Mouse (Mus musculus) T-cell, adult 2 months (primary cell): ENCODE data around the gene Cant1.

Experiments used
- DNase-seq: peaks from one replicate; pipeline ENCODE4 v3.0.0; 2022; ENCODE audit warnings: low spot score

Gene Cant1

GRCm38 (mm10) chr11:118430291-118430885, 11.5 kb upstream of the Cant1 start:
- no peak for DNase-seq

DNA sequence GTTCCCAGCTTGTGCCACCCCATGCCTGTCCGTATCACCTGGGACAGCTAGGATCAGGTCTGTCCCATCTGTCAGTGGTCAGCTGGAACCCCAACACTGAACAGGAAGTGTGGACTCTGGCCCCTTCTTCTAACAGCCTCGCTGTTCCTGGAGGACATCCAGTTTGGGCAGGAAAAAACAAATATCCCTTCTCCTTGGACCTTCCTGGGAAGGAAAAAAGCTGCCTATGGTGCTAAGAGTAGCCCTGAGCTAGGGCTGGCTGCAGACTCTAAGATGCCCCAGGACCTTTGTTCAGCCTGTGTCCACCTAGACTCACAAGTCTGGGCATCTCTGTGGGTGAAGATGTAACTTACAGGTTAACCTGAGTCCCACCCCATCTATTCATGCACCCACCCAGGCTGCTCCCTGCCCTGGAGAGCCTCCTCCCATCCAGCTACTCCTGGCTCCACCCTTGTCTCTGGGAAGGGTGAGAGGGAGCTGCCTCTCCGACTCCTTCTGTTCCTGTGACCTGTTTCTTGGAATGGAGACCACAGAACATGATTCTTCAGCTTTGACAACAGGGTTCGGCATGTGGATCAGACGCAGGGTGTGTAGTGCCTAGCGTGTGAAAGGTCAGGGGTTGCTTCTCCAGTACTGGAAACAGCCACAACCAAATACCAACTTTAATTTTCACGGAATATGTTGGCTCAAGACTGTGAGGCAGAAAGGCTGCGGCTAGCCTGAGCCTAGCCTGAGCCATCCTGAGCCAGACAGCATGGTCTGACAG, 10.2 kb upstream of the Cant1 start:
- DNase-seq = no peak

- DNase-seq = no peak
Measured at GRCm38 (mm10) chr11:118428460-118428868, 9.6 kb upstream of the Cant1 start.

DNA sequence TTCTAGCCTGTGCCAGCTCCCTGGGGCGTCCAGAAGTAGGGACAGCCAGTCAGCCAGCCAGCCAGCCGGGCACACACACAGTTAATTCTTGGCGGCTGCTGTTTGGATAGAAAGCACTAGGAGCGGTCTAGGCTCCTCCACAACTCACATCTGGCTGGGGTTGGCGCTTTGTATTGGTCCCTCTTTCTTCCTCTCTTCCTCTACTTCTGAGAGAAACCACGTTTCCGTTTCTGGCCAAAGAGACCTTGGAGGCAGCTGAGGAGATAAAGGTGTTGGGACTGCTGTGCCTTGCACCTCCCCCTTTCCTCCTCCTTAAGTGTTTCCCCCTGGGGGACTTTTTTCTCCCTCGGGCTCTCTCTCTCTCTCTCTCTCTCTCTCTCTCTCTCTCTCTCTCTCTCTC, 9.1 kb upstream of the Cant1 start, which contains the start of gene C1qtnf1:
Gene C1qtnf1, plus strand, starts transcription at position 218 of the 400 bp plus-strand sequence.
- peak; percentile 27 for DNase-seq

DNA sequence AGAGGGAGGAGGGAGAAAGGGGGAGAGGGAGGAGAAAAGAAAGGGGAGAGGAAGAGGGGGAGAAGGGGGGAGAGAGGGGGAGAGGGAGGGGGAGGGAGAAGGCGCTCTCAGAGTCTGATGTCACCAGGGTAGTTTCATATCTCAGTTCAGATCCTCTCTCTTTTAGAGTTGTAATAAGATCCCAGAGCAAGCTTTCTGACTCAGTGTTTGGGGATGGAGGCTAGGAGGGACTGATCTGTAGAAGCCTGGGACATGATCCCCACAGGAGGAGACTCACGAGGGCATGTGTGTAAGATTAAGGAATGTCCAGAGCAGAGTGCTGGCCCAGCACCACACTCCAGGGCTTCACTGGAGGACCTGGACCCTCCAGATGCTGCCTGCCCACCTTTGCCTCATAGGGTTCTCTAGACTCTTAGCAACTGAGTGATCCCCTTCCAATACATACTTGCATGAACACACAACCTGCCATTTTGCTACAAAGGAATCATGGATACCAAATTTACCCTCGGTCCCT, 8.4 kb upstream of the Cant1 start:
- no peak for DNase-seq

- DNase-seq = no peak
Measured at GRCm38 (mm10) chr11:118426765-118427164, 7.9 kb upstream of the Cant1 start.

DNA sequence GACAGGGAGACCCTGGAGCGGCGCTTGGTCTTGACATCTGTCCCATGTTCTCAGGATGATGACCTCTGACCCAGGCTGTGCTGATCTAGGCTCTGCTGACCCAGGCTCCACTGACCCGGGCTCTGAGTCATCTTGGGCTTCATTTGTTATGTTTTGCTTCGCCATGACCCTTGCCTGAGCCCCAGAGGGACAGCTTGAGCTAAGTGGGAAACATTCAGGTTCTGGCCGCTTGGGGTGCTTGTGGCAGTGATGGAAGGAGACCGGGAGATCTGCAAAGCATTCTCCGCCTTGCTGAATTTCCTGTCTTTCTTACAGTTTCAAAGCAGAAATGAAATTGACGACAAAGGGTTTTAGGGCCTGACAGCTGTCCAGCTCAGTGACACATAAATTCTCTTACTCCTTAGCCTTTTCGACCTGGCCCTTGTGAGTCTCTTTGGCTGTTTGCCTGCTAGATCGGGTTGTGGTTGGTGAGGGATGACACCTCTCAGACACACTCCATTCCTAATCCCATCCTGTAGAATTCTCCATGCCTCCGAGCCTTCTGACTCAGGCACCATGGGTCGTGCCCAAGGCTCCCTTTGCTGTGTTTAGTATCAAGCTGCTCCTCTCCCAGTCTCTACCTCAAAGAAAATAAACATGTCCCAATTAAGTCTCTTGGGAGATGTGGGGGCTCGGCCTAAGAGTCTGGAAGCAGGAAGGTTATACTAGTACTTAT, 5.9 kb upstream of the Cant1 start:
- DNase-seq = no peak

DNA sequence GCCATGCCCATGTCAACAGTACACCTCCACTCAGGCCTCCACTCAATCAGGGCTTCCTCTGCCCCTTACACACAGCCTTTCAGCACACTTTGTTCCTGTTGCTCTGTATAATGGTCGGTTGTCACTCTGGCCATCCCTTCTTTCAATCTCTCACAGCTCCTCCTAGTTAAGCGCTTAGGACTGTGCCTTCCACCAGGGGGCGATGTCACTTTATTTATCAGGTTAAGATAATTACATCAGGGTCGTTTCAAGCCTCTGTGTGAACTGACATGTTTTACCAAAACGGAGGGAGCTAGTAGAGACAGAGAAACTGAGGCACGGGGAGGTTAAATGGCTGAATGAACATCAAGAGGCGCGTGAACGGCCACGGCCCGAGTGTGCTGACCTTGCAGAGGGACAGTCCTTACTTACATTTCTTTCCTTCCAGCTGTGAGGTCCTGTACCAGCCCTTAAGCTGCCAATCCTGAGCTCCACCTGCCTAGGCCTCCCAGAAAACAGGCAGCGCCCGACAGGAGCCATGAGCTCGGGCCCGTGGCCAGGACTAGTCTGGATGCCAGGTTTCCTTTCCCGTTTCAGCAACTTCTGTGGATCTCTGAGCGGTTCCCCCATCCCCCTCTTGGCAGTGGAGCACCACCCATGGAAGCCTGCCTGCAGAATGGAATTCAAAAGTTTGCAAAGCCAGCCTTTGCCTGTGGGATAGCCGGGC, 4.5 kb upstream of the Cant1 start:
- DNase-seq = peak; percentile 69

DNA sequence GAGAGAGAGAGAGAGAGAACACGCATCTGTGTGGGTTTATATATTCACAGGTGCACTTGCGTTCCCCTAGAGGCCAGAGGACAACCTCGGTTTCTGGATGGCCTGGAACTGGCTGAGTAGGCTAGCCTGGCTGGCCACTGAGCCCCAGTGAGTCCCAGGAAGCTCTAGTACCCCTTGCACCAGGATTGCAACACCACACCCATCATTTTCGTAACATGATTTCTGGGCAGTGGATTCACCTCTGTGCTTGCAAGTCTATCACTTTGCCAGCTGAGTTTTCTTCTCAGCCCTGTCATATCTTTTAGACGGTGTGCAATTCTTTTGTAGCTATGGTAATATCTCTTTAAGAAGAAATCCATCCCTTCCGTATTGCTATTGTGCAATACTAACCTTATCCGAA, 1.4 kb upstream of the Cant1 start:
- DNase-seq = no peak

DNA sequence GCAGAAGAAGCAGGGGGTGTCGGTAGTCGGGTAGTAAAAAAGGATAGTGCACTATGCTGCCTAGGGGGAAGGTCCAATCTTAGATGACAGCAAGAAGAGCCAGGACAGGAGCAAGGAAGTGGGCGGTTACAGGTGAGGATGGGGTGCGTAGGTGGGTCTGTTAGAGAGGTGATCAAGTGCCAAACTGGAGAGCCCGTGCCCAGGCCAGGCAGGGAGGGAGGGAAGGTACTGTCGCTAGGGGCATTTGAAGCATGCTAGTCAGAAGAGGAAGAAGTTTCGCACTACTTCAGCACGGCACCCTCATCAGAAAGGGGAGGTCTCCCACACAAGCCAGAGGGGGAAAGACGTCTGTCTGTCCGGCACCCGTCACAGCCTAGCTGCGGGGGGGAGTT, 448 bp downstream of the Cant1 start:
- no peak for DNase-seq

DNA sequence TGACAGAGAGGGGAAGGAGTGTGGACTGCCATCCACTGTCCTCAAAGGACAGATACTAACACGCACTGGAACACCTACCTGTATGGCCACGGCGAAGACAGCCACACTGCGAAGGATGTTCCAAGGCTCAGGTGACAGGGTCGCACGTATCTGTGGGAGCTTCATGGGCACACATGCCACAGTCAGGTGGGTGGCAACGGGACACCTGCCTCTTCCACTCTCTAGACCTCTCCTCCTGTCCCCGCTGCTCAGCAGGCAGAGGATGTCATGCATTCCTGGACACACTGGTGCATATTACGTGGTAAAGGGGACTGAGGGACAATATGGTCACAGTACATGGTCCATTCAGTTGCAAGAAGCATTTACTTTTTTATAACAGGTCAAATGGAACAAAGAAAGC, 1.4 kb downstream of the Cant1 start:
- no peak for DNase-seq

DNA sequence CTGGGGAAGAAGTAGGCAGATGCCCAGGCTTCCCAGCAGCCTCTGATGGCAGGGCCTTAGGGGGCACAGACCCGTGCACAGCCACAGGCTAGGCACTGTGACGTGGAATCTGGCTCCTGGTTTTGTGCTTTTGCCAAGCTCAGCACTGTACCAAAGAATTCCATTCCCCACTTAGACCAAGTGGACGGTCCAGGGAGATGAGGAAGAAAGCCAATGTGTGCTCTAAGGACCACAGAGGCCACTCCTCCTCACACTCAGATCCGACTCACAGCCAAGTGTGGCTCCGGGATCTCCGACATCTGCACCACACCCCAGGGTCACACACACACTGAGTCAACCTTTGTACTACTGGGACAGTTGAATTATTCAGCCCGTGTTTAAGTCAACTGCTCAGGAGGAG, 2.8 kb downstream of the Cant1 start:
- DNase-seq = no peak

- DNase-seq = no peak
Measured at GRCm38 (mm10) chr11:118415630-118416029, 3.3 kb downstream of the Cant1 start.

- no peak for DNase-seq
Measured at GRCm38 (mm10) chr11:118414270-118414669, 4.6 kb downstream of the Cant1 start.

DNA sequence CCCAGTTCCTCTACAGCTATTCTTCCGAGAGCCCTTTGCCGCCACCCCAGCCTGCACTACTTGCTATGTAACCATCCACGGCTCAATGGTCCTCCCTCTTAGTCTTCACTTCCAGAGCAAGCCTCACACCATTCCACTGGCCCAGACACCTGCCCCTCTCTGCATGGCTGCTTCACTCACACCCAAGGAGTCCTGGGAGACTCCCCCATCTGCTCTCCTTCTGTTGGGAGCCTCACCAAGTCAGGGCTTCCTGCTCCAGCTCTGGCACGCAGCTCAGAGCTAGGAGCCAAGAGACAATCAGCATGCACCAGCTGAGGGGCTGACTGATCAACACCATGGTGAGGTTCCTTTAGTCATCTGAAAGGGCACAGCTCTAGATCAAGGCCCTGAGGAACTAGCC, 5.8 kb downstream of the Cant1 start:
- no peak for DNase-seq

GRCm38 (mm10) chr11:118412601-118413000, 6.3 kb downstream of the Cant1 start:
- DNase-seq = no peak

GRCm38 (mm10) chr11:118411271-118411670, 7.6 kb downstream of the Cant1 start:
- DNase-seq = no peak

DNA sequence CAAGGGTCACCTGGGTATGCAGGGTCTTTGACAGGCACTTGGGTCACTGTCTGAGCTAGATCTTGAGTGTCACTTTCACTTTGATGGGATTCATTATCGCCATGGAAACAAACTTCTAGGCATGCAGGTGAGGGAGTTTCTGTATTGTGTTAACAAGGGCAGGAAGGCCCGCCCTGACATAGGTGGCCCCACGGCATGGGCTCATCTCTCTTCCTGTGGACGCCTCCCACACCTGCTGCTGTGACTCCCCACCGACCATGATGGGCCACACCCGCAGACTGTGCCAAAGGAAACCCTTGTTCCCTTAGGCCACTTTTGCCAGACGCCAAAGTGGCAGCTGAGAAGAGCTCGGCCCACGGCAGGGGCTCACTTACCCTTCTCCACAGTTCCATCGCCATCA, 8.4 kb downstream of the Cant1 start:
- no peak for DNase-seq

DNA sequence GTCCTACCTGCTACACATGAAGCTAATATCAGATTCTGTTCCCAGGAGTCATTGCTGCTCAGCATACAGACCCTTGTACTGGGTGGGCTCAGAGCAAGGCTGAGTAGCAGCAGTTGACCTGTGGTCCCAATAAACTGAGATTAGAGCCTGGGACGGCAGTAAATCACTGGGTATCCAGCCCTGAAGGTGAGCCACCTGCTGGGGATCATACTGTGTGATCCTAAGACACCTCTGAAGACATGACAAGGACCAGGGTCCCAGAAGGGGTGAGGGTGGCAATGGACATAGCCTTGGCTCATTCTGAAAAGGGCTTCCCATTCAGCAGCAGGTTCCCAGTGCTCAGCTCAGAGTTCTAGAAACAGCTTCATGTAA, 8.8 kb downstream of the Cant1 start:
- no peak for DNase-seq

DNA sequence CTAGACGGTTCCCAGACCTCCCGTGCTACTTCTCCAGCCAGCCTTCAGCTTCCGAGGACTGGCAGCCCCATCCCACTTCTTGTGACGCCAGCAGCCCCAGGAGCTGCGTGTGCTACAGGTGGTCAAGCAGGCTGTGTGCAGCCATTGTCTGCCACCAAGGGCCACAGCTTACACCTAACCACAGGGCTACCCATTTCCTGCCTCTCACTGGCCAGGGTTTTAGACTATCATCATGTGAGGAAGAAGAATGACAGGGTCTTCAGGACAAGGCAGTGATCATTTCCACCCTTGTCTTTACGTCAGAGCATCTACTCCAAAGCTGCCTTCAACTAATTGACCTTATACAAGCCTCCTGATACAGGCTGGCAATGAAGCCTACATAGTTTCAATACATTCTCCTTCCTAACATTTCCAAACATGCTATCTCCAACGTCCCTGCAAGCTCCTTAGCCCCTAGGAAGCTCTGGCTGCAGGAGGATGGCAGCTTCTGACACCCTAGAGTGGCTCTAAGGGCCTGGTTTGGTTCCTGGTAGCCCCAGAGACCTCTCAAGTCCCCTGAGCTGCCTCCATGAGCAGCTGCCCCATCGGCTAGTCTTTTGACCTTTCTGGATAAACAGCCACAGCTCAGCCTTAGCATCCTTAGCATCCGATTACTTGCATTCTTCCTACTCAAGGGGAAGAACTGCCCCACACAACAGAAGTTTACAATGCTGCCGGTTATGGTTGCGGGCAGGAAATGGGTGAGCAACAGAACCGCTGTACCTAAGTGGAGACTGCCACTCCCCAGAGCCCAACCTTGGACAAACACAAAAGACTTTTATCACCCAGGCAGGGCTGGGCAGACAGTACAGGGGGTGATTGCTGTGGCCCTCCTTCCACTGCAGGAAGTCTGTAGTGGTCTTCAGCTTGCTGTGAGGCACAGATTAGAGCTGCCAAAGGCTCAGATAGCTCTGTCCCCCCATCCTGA, 9.5 kb downstream of the Cant1 start:
- DNase-seq = no peak

GRCm38 (mm10) chr11:118408051-118408740, 10.7 kb downstream of the Cant1 start:
- DNase-seq = no peak
